Mouse (Mus musculus) cerebellum, postnatal 14 days (tissue): ENCODE measurements around the gene Ifi47.
A peak's percentile ranks its signal among the peaks of the same experiment; 100 is the strongest.
"Not testable (repeated sequence)": the region's sequence is repeated elsewhere in the genome, so short reads cannot be mapped to it uniquely, and the experiment has no call there.

Experiments used
- DNase-seq, 2 experiments: peaks; one replicate each; pipeline ENCODE4 v3.0.0; 2021; ENCODE audit warnings: mixed read lengths in 2 of 2

The Ifi47 gene

DNA sequence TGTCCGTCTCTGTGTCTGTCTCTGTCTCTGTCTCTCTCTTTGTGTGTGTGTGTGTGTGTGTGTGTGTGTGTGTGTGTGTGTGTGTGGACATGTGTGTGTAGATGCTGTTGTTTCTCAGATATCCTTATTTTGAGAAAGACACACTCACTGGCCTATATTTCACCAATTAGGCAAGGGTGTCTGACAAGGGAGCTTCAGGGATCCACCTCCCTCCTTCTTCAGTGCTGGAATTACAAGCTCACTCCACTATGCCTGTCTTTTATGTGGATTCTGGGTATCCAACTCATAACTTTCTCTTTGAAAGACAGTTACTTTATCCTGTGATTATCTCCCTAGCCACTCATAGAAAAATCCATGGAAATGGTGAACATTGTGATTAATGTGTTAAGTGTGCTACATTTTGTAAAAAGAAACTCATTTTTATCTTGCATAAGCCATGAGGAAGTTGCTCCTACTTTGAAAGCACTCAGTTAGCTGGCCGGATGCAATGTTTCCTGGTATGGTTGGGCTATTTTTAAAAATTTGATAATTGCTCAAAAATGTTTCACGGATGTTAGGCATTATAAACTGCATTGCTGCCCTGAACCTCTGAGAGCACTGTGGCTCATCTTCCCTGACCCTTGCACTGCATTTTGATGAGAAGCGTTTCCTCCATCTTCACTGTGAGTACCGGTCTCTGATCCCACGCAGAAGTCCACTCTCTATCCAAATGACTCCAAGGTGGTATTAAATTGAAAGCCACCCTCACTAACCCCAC is at the start of gene Ifi47:
Gene Ifi47, plus strand, starts transcription at position 587 of the 757 bp plus-strand sequence.
- not testable (repeated sequence) for DNase-seq

DNA sequence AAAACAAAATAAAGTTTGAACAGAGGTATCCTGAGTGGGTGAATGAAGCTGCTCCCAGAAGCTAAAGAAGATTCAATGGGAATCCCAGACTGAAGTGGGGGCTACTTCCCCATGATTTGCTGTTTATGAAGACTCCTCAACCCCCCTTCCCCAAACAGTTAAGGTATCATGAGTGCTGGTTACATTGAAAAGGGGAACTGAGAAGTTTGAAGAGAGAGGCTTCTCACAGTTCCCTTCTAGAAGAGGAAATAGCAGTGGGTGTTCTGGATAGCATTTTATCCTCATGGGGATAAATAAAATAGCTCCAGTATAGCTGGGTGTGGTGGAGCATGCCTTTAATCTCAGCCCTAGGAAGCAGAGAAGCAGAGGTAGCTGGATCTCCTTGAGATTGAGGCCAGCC is 26.3 kb upstream of the Ifi47 start:
- DNase-seq: not testable (repeated sequence)

DNA sequence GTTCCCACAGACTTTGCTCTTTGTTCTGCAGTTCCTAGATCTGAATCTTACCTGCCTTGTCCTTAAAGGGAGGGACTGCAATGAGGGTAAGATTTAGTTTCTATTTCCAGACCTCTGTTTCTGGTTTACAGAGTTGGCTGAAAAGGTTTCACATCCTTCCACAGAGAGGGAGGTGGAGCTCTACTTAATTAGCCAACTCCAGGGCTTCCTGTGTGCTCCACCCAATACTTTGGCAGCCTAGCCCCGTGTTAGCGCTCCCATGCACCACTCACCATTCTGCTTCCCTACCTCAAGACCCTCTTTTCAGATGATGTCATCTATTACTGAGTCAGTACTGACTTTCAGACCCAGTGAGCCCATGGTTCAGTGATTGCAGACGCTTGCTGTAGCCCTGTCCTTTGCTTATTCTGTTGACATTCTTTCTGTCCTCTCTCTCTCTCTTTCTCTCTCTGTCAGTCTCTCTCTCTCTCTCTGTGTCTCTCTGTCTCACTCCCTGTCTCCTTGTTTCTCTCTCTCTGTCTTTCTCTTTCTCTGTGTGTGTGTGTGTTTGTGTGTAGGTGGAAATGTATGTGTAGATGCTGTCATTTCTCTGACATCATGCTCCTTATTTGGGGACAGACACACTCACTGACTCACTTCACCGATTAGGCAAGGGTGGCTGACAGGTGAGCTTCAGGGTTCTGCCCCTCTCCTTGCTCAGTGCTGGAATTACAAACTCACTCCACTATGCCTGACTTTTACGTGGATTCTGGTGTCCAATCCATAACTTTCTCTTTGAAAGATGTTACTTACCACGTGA is 25.1 kb upstream of the Ifi47 start, which contains the start of gene 9930111J21Rik2:
Gene 9930111J21Rik2, minus strand, starts transcription at position 150 of the 799 bp plus-strand sequence.
- DNase-seq: not testable (repeated sequence)

GRCm38 (mm10) chr11:49051894-49052293 is 24.5 kb upstream of the Ifi47 start:
- not testable (repeated sequence) for DNase-seq

DNA sequence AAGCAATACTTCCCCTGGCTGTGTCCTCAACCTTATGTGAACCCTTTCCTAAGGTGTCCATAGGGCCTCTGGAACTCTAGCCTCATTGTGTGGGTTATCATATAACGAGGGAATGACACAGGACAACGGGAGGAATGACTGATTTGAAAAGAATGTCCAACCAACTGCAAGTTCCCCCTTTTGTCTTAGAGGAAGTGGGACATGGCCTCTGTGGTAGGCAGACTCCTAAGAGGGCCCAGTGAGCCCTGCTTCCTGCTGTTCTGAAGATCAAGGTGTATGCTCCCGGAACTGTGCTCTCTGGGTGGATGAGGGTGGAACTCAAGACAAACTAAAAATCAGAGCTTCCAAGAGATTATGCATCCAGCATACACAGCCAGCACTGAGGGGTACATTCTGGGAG is 16.3 kb upstream of the Ifi47 start:
- not testable (repeated sequence) for DNase-seq

DNA sequence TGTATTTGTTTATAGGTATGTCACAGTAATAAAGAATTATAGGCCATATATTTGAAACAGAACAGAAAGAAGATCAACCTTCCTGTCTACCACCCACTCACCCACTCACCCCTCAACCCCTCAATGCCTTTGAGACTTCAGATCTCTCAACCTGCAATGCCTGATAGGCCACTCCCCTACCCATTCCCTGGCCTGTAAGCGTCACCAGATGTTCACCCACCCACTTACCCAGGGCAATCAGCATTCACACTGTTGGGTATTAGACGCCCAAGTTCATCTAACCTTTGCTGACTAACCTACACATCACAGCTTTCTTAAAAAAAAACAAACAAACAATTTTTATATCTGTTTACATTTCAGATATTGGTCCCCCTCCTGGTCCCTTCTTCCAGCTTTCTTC is 14.5 kb upstream of the Ifi47 start:
- not testable (repeated sequence) for DNase-seq

- not testable (repeated sequence) for DNase-seq
Measured at GRCm38 (mm10) chr11:49063713-49064469, 12.5 kb upstream of the Ifi47 start, which contains the start of gene Tgtp2. Tgtp2 (minus strand) TSS chr11:49064206.

DNA sequence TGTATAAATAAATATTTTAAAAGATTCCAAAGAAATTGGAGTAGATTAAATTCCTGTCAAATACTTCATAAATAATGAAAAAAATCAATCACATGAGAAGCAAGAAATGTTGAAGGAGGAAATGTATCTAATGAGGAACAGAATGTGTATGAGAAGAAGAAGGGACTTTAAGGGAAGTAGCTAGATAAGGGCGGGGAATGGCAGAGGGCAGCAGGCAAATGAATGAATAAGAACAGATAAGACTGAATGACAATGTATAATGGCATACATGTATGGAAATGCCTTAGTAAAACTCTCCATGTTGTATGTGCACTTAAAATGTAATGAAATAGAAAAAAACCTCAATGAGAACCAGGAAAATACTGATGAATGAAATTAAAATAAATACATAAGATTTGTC is 8.0 kb upstream of the Ifi47 start:
- no peak for DNase-seq

GRCm38 (mm10) chr11:49077012-49077411 is 625 bp downstream of the Ifi47 start:
- no peak for DNase-seq

DNA sequence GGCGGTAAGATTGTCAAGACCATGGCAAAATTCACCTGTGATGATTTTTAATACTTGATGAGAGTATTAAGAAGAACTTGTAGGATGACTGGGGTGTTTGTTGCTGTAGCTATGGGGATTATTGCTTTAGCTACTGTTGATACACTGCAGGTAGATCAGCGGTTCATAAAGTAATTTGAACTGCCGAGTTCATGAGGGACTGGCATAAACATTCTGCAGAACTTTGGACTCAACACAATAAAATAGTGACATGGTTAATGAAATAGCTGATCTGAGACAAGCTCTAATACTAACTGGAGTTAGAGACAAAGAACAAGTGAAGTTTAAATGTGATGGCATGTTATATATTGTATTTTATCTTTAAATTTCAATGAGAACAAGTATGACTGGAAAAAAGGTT is 2.3 kb downstream of the Ifi47 start:
- no peak for DNase-seq

DNA sequence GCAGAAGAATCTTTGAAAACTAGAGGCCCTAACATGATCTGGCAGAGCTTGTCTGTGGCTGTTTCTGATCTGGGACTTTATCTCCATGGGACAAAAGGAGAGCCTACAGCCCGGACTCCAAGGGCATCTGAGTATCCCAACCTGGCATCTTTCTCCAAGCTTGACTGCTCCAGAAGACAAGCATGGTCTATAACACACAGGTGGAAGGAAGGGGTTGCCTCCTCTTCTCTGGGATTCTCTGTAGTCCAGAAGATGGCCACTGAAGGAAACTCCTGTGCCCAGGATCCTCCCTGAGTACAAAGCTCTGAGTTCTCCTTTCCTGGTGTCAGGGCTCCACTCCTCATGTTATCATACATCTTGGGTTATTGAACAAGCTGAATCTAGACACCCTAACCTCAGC is 4.2 kb downstream of the Ifi47 start:
- no peak for DNase-seq

DNA sequence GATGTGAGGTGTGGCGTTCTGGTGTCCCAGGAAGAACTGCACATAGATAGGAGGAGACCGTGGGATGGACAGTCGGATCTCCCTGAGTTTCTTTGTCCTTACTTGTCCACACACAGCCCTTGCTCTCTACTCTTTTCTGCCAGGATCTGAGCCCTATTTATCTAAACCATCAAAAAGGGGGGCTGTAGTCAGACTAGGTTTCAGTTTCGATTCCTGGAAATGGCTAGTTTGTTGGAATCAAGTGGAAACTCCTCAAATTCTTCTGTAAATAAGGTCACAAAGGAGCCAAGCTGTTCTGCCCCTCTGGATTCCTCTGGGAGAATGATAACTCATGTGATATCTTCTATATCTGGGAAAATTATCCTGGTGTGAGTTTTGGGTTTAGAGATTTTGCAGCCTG is 5.0 kb downstream of the Ifi47 start:
- no peak for DNase-seq

DNA sequence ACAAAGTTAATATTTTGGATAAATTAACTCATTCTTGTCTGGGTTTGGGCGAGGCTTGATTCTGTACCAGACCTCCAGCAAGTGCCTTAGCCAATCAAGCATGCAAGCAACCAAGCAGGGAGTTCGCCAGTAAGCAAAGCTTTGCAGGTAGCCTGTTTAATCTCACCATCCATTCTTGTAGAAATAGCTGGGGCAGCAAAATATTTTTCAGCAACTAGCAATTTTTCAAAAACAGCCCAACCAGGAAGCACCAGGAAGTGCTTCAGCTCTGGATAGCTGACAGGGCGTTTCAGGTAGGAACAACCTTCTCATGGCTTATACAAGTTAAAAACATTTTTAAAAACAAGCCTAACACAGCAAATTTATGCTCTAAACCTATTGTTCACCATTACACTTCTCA is 5.5 kb downstream of the Ifi47 start:
- DNase-seq: no peak

GRCm38 (mm10) chr11:49083146-49083545 is 6.8 kb downstream of the Ifi47 start:
- DNase-seq: no peak

DNA sequence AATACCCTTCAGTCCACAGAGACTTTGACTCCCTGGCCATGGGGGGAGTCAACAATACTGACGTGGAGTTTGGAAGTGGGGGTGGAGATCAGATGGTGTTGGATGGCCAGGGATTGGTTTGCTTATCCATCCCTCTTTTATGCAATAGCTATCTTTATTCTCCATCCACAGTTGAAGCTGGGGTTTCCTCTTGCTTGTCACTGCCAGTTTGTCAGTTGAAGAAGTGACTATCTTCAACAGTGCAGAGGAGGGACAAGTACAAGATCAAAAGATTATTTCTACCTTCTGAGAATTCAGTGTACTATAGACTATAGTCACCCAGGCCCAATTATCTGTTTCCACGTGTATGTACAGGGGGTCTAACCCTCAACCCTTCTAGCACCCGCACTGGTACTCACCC is 7.4 kb downstream of the Ifi47 start:
- no peak for DNase-seq

DNA sequence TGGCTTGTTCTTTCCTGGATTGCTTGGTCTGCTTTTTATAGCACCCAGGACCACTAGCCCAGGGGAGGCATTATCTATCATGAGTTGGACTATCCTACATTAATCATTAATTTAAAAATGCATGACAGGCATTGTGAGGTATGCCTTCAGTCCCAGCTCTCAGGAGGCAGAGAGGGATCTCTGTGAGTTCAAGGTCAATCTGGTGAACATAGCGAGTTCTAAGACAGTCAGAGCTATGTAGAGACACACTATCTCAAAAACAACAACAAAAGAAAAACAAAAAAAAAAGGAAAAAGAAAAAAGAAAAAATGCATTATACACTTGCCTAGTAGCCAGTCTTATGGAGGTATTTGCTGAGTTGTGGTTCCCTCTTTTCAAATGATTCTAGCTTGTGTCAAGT is 8.0 kb downstream of the Ifi47 start:
- no peak for DNase-seq

DNA sequence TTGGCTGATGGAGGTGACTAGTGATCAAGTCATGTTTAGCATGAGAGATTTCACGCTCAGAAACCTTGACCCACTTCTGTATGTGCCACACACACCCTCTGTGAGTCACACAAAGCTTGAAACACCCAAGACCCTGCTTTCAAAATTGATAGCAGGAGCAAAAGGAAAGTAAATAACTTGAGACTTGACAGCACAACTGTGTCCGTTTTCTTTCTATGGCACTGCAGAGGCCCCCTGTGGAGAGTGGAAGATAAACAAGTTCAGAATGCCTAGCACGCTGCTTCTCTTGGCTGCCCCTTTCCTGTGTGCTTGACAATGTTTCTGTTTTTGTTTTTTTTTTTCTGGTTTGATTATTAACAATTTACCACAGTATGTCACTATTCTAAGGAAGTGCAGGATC is 8.5 kb downstream of the Ifi47 start:
- peak; percentile 6 to 7 for DNase-seq

DNA sequence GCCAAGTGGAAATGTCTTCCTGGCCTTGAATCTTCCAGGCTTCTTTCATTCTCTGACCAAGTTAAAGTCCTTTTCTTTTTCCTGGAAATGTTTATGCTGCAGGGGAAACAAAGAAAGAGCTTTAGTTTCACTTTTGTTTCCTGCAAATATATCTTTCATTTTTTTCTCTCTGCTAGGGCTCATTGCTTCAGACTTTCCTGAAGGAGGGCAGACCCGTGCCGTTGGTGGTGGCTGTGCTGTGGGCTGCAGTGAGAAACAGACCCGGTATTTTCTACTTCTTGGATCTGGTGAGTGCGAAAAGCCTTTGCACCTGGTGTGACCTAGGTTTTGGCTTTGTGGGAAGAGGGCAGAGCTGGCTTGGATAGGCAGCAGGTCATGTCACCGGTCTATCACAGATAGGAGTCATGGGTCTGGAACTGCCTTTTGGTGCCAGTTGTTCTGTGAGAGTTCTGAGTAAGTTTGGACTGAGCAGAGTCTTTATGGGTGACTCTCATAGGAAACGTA is 10.5 kb downstream of the Ifi47 start:
- DNase-seq: no peak

- DNase-seq: no peak
Measured at GRCm38 (mm10) chr11:49087830-49088616, 11.6 kb downstream of the Ifi47 start.

DNA sequence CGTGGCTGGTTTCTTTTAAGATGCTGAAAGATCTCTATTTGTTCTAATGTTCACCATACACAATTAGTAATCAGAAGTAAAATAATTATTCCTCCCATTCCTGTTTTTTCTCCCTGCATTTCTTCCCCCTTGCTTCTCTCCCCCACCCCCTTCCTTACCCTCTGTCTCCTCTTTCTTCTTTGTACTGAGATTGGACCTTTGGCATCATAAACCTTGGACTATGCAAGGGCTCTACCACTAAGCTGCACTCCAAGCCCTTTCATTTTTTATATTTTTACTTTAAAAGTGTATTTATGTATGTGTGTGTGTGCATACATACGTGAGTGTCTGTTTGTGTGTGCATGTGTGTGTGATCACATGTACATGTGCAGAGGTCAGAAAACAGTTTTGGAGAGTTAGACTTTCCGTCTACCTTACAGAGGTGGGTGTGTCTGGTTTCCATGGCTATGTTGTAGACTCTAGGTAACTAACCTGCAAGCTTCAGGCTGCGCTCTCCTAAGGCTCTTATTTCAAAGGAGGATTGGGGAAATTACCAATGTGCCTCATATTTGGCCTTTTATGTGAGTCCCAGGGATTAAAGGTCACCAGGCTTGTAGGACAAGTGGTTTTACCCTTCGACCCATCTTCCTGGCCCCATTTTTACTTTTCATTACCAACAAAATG is 12.7 kb downstream of the Ifi47 start:
- no peak for DNase-seq

DNA sequence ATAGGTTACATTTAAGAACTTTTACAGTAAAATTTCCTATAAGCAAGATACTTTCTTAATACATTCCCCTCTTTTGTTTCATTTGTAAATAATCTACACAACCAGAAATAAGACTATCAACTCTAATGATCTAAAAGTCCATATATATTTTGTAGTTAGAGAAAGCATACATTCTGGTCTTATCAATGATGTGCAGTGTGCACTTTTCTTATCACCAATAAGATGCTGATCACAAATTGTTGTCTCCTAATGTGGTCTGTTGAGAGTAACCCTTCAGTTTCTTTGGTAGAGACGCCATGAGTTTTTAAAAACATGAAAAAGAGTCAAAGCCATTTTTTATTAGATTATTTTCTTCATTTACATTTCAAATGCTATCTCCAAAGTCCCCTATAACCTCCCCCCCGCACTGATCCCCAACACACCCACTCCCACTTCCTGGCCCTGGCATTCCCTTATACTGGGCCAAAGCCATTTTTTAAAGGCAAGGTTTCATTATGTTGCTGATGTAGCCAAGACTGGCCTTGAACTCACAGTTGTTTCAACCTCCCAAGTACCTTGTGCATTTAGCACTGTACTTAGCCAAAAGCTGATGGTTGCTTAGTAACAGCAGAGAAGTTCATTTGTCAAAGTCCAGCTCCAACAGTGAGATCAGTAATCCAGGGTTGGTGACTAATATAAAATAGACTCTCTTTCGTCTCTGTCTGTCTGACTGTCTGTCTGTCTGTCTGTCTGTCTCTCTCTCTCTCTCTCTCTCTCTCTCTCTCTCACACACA is 13.5 kb downstream of the Ifi47 start:
- no peak for DNase-seq
